Mouse (Mus musculus) spleen, adult 2 months (tissue): ENCODE data around the gene Phkb. TPM values are rescaled to one million over a fixed set of nuclear protein-coding genes. Genes with fewer than 3 reads are reported as not detected.
"Not testable (repeated sequence)": the region's sequence is repeated elsewhere in the genome, so short reads cannot be mapped to it uniquely, and the experiment has no call there.

Experiments
- DNase-seq, 2 experiments: peaks; one replicate each; pipeline versions ENCODE4 v3.0.0 to v3.0.0-alpha.2; 2012 to 2021; ENCODE audit warnings: low spot score in 2 of 2, low read depth in 1 of 2
- H3K27ac ChIP-seq: fragments of 200-500 bp; 2 replicates; pipeline ENCODE4 v1.5.1; 2012; ENCODE audit warnings: low read length, inconsistent platforms; ENCODE audit not compliant: insufficient read depth
- H3K27me3 ChIP-seq: fragments of 200-500 bp; 2 replicates; pipeline ENCODE4 v1.6.1; 2012; ENCODE audit warnings: mild to moderate bottlenecking, moderate library complexity, low read length, inconsistent platforms; ENCODE audit not compliant: control insufficient read depth, insufficient read depth
- H3K36me3 ChIP-seq: fragments of 200-500 bp; 2 replicates; pipeline ENCODE4 v1.6.1; 2012; ENCODE audit warnings: mild to moderate bottlenecking, low read length, inconsistent platforms; ENCODE audit not compliant: control insufficient read depth, insufficient read depth
- H3K4me1 ChIP-seq: fragments of 200-500 bp; 2 replicates; pipeline ENCODE4 v1.6.1; 2011; ENCODE audit warnings: inconsistent platforms; ENCODE audit not compliant: control insufficient read depth, insufficient read depth, insufficient read length
- H3K4me3 ChIP-seq: fragments of 200-500 bp; 2 replicates; pipeline ENCODE4 v1.5.1; 2011; ENCODE audit warnings: mild to moderate bottlenecking, inconsistent platforms; ENCODE audit not compliant: insufficient read depth, insufficient read length; ENCODE audit errors: extremely low read depth
- CTCF ChIP-seq: fragments of 200-500 bp; IDR thresholded peaks from 2 replicates; pipeline ENCODE4 v1.5.1; 2011; ENCODE audit warnings: mild to moderate bottlenecking, inconsistent platforms; ENCODE audit not compliant: insufficient read depth, insufficient read length, insufficient replicate concordance; ENCODE audit errors: extremely low read depth
- POLR2A ChIP-seq: fragments of 200-500 bp; IDR thresholded peaks from 2 replicates; pipeline ENCODE4 v1.6.1; 2011; ENCODE audit warnings: low read depth, low read length, inconsistent platforms
- WGBS: fragments of 180-500 bp; shearing (Covaris S2); methylation state at CpG from one replicate; pipeline ENCODE4 v1.1.7; 2018; 5-methylcytosine and 5-hydroxymethylcytosine counted together
- polyA plus RNA-seq: library from polyadenylated mRNA; depleted of rRNA; stranded (reverse); fragments of >200 nt; gene quantifications from 2 replicates; pipeline ENCODE4 v1.2.3, GENCODE M21; 2012; rRNA removed

Gene Phkb
- 2.8 and 3.1 TPM in 2 replicates for polyA plus RNA-seq

DNA sequence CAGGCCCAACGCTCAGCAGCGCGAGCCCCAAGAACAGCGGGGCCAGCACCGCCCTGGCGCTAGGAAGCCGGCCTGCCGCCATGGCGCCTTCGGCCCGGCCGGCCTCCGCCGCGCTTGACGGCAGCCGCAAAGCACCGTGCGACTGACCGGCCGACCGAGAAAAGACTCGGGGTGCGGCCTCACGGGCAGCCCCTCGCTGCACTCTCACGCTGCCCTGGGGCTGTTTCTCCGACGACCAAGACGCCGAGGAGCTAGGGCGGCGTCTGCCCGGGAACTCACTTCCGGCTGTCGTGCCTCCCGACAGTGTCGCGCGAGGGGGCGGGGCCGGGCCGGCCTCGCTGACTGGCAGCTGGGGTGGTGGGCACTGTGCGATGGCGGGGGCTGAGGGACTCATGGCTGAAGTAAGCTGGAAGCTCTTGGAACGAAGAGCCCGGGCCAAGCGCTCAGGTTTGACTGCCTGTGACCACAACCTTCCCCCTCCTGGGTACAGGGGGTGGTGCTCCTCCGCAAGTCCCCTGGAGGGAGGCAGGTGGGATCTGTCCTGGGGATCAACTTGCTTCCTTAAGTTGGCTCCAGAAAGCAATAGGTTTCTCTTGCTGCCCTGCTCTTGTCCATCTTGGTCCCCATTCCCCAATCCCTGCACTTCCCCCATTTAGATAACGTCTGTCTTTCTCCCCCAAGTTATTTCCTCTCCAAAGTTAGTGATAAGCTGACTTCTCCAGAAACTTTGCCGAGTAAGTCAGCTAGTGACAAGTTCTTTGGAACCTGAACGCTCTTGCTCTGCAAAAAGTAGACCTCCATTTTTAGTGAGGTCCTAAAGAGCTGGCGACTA lies at the start of gene Phkb, which contains the start of gene Itfg1:
TSS of gene Phkb (plus strand) at position 303 of the 832 bp plus-strand sequence.
TSS of gene Itfg1 (minus strand) at position 265 of the 832 bp plus-strand sequence.
- Histone ChIP-seq H3K4me3 (peak within 1 kb of the TSS; percentile 71), H3K27me3 (no peaks in the 10 kb centered on the region), H3K27ac (peak within 1 kb of the TSS; percentile 92), H3K36me3 (no peaks in the 10 kb centered on the region; the same call in 1 of the 2 replicates), H3K4me1 (0 out of 2 replicates have a peak, but pooled peaks cover 2% of the 10 kb centered on the region)
- no peak for TF ChIP-seq CTCF
- TF ChIP-seq POLR2A = peak; percentile 66
- WGBS = under 1% methylated on average over 53 of the region's 54 CpGs
- peak; percentile 66 to 86 for DNase-seq

DNA sequence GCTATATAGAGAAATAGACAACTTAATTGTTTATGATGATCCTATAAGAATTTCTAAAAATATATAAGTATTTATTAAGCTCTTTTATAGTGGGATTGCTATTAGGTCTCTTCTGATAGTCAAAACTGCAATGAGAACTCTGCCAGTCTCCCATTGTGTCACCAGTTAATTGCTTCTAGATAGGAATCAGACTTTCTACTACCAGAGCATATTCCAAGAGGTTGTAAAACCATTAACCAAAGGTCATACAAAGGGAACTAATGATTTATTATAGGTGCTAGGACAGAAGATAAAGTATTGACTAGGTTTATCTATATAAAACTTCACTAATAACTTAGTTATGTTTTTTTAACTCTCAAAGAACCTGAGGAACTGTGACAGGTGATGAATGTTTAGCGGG lies 44.4 kb upstream of the Phkb start:
- not testable (repeated sequence) for H3K36me3 ChIP-seq, H3K4me3 ChIP-seq, H3K27me3 ChIP-seq, H3K4me1 ChIP-seq, H3K27ac ChIP-seq, DNase-seq
- 92% methylated on average over 1 of the region's 1 CpGs for WGBS

DNA sequence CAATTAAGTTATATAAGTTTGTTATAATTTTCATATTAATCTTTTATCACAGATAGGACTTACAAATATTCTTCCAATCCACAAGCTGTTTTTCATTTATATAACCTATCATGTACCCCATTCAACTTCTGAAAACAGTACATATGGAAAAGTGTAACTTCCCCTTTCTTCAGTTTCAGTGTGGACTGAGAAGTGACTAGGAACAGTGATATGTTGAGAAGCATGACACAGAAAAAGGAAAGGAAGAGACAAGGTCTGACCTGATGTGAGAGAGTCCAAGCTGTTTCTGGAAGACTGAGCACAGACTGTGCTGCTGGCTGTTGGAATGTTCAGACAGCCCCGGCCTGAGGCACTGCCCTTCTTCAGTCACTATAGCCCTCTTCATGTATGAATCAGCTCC lies 40.6 kb upstream of the Phkb start:
- 0 out of 2 replicates have a peak overlapping the region, but pooled peaks have one; percentile 3 for H3K27ac ChIP-seq
- WGBS = 67% methylated on average over 1 of the region's 1 CpGs
- no peak overlapping the region for H3K4me3 ChIP-seq
- H3K4me1 ChIP-seq = no peaks in the 10 kb centered on the region
- H3K36me3 ChIP-seq = peaks cover 2% of the 10 kb centered on the region; the same call in 1 of the 2 replicates
- DNase-seq = no peak
- no peak for TF ChIP-seq CTCF
- no peak for TF ChIP-seq POLR2A
- H3K27me3 ChIP-seq = no peaks in the 10 kb centered on the region

DNA sequence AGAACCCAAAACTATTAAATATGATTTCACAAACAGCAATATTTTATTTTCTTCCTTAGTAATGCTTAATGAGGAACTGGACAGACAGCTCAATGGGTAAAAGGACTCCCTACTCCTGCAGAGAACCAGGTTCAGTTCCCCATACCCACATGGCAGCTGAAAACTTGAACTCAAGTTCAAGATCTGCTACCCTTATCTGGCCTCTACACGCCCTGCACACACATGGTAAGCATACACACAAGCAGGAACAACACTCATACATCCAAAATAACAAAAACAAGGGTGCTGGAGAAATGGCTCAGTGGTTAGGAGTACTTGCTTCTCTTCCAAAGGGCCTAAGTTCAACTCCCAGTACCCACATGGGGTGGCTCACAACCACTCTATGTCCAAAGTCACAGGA lies 39.4 kb upstream of the Phkb start:
- TF ChIP-seq POLR2A (no peak), CTCF (no peak)
- H3K36me3 ChIP-seq = peaks cover 2% of the 10 kb centered on the region
- no peaks in the 10 kb centered on the region for H3K27me3 ChIP-seq
- H3K4me1 ChIP-seq = no peaks in the 10 kb centered on the region
- WGBS = 74% methylated on average over 1 of the region's 1 CpGs
- H3K4me3 ChIP-seq = no peak overlapping the region
- H3K27ac ChIP-seq = no peak overlapping the region
- no peak for DNase-seq

DNA sequence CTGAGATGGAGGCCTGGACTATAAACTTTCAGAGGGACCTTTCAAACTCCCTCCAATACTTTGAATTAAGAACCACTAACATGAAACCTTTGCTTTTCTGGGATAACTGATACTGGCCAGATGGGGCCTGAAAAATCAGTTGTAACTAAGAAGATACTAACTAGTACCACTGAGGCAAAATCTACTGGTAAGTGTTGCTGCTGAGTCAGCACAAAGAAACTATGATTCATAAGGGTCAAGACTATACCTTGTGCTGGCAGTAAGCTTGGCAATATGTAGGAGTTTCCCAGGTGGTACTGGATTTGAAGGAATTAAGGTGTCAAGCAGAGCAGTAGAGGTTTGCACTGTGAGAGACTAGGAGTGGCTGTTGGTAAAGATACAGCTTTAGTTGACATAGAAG lies 27.1 kb upstream of the Phkb start:
- H3K4me1 ChIP-seq = no peaks in the 10 kb centered on the region
- H3K4me3 ChIP-seq = no peak overlapping the region
- TF ChIP-seq CTCF (no peak), POLR2A (no peak)
- H3K36me3 ChIP-seq = no peaks in the 10 kb centered on the region; the same call in 1 of the 2 replicates
- DNase-seq = no peak
- no peak overlapping the region for H3K27ac ChIP-seq
- H3K27me3 ChIP-seq = no peaks in the 10 kb centered on the region

DNA sequence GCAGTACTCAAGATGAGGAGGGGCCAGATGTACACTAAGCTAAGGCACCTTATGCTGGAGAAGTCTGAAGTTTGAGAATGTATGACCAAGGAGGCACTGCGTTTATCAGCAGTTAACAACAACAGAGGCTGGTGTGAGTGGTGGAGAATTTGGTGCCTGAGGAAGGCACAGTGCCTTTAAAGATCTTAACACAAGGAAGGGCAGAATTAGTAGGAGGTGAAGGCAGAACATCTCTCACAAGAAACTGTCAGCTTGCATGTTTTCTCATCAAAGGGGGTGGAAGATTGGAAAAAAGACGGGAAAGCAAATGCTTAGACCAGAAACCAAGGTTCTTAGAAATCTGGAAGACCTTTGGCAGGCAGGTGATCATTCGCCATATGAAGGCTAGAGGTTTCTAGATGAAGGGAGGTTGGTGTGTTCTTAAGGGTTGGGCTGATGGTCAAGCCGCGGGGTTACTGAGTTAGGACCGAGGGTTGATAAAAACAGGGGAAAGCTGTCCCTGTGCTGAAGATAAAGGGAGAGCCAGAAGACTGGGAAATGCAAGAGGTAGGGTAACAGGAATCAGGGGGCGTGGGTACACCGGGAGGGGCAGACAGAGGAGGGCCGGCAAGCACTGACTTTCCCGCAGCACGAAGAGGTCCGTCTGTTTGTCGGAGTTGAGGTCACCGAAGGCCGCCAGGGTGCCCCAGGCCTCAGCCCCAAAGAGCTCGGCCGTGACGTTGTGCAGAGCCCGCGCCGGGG lies 673 bp upstream of the Phkb start:
- Histone ChIP-seq H3K4me1 (0 out of 2 replicates have a peak, but pooled peaks cover 2% of the 10 kb centered on the region), H3K36me3 (peaks cover 4% of the 10 kb centered on the region), H3K27ac (peak overlapping the region; percentile 92), H3K27me3 (no peaks in the 10 kb centered on the region), H3K4me3 (peak overlapping the region; percentile 71)
- TF ChIP-seq CTCF (no peak), POLR2A (no peak)
- DNase-seq = no peak
- WGBS = 2% methylated on average over 21 of the region's 21 CpGs
